Mouse (Mus musculus) urinary bladder, adult 2 months (tissue): ENCODE measurements around the gene Bfar. TPM values are rescaled to one million over a fixed set of nuclear protein-coding genes. Genes with fewer than 3 reads are reported as not detected.
A peak's percentile ranks its signal among the peaks of the same experiment; 100 is the strongest.
"Not testable (repeated sequence)": the region's sequence is repeated elsewhere in the genome, so short reads cannot be mapped to it uniquely, and the experiment has no call there.

Source experiments
- DNase-seq: peaks from one replicate; pipeline ENCODE4 v3.0.0; 2022; ENCODE audit warnings: low spot score
- polyA plus RNA-seq: library from polyadenylated mRNA; depleted of rRNA; stranded (reverse); fragments of >200 nt; gene quantifications from 2 replicates; pipeline ENCODE4 v1.2.3, GENCODE M21; 2012; rRNA removed

Gene Bfar
- polyA plus RNA-seq, result 48.4 and 55.7 TPM in 2 replicates

- peak; percentile 73 for DNase-seq
Observed at GRCm38 (mm10) chr16:13671685-13672385, at the start of gene Bfar, which contains the start of gene 3110001I22Rik. Bfar (plus strand) TSS chr16:13671858. 3110001I22Rik (plus strand) TSS chr16:13671929.

GRCm38 (mm10) chr16:13628345-13628744 lies 43.3 kb upstream of the Bfar start:
- no peak for DNase-seq

GRCm38 (mm10) chr16:13638198-13638597 lies 33.5 kb upstream of the Bfar start:
- not testable (repeated sequence) for DNase-seq

- DNase-seq, result no peak
Observed at GRCm38 (mm10) chr16:13639508-13639907, 32.1 kb upstream of the Bfar start.

DNA sequence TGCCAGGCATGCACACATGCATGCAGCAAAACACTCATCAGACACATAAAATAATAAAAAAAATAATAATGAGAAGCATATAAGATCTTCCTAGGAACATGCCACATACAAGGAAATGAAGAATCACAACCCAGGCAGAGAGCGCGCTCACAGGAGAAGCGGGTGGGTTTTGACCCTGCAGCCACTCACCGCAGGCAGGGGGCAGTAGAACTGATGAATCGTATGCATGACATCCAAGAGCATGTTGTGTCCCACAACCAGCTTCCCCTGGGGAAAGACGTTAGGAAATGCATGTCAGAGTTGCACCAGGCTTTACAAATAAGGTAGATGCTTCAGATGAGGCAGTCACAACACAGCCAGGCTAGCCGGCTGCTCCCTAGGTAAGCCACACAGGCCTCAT lies 31.6 kb upstream of the Bfar start:
- no peak for DNase-seq

DNA sequence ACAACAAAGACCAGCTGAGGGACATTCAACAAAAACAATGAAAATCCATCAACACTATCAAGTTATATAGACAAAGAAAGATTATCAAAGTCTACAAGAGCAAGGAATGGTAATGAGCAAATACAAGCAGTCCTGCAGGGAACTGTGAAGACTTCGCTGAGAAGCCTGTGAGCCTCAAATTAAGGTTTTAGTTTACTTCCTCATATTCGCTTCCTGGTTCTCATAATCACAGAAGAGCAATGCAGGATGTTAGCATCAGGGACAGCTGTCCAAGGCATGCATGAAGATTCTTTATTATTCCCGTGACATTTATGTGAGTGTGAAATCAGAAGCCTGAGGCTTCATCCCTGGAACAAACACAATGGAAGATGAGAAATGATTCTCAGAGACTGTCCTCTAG lies 27.2 kb upstream of the Bfar start:
- DNase-seq, result no peak

GRCm38 (mm10) chr16:13645930-13646329 lies 25.7 kb upstream of the Bfar start:
- DNase-seq, result no peak

GRCm38 (mm10) chr16:13658886-13659285 lies 12.8 kb upstream of the Bfar start:
- no peak for DNase-seq

- no peak for DNase-seq
Observed at GRCm38 (mm10) chr16:13660736-13661135, 10.9 kb upstream of the Bfar start.

- peak; percentile 87 for DNase-seq
Observed at GRCm38 (mm10) chr16:13667878-13668343, 3.7 kb upstream of the Bfar start, which contains the start of gene Parn. Parn (minus strand) TSS chr16:13668170.

DNA sequence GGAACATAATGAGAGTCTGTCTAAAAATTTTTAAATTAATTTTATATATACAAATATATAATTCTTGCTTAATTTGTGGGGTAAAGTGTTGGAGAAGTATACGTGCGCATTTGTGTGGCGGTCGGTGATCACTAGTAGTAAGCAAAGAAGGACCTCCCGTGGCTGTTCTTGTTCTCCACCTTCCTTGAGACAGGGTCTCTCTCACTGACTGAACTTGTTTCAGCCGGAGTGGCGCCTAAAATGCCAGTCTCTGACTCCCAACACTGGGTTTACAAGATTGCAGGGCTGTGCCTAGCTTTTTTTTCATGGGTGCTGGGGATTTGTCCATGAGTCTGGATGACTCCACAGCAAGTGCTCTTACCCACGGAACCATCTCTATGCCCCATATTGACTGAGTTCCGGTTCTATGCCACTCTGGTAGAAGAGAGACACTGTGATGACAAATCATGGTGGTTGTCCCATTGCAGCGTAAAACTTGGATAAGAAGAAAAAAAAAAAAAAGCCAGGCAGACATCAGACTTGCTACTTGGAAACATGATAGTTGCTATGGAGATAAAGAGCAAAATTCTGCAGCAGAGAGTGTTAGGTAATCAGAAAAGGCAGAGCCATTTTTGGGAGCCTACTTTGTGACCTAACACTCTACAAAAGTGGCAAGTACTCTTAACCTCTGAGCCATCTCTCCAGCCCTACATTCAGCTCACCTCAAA lies 3.1 kb upstream of the Bfar start:
- no peak for DNase-seq

DNA sequence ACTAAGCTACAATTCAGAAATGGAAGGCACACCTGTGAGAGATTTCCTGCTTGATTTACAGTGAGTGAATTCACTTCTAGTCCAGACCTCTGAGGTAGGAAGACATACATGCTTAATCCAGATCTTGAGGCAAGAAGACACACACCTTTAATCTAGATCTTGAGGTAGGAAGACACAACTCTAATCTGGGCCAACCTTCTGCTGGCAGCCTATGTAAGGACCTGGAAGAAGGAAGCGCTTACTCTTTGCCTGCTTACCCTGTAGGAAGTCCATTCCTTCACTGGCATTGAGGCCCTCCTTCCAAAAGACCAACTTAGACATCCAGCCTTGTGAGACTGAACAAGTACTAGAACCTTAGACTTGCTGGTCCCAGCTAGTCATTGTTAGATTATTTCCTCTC lies 2.4 kb upstream of the Bfar start:
- no peak for DNase-seq

GRCm38 (mm10) chr16:13670896-13671295 lies 762 bp upstream of the Bfar start:
- DNase-seq, result not testable (repeated sequence)

GRCm38 (mm10) chr16:13672386-13672898 lies 784 bp downstream of the Bfar start:
- peak; percentile 34 for DNase-seq

DNA sequence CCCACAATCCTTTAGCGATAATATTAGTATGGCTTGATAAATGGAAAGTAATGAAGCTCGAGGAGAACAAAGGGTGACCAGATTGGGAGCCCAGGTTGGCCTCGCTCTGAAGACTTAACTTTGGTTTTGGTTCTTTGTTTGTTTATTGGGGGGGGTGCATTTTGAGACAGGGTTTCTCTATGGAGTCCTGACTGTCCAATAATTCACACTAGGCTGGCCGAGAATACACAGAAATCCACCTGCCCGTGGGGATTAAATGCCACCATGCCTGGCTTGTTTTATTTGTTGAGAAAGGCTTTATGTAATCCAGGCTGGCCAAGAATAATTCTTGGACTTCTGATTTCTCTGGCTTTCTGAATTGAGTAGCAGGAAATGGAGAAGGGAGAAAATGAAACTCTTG lies 1.5 kb downstream of the Bfar start:
- no peak for DNase-seq

GRCm38 (mm10) chr16:13674511-13674910 lies 2.9 kb downstream of the Bfar start:
- no peak for DNase-seq

- no peak for DNase-seq
Observed at GRCm38 (mm10) chr16:13678601-13679319, 7.1 kb downstream of the Bfar start.

- no peak for DNase-seq
Observed at GRCm38 (mm10) chr16:13698998-13699397, 27.3 kb downstream of the Bfar start.

DNA sequence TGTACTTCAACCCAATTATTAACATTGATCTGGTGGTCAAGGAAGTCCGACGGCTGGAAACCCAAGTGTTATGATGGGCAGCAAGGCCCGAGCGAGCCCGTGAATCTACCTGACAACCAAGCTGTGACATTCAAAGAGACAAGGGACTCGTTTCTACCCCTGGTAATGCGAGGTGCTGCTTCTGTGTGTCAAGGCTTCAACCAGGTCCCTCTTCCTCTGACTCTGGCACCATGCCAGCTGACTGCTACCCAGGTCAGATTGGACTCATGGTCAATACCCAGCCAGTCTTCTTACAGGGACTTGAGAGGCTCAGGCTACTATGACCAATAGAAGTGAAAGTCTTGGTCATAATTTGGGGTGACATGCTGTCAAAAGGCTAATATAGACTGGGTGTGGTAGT lies 30.5 kb downstream of the Bfar start:
- no peak for DNase-seq

DNA sequence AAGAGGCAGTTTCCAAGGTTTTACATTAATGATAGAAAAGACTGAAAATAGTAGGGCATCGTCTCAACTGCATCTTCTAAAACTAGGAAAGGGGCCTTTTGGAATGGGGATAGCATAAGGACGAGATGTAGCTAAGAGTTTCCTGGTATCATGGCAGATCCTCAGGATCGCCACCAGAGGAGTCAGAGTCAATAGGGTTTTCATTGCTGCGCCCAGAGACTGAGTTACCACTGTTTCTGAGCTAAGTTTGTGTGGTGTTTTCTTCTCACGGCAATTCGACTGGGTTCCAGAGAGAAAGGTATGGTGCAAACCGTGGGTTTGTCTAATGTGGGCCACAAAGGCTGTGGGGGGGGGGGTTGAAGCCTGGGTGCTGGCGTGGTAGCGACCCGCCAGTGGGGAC lies 33.0 kb downstream of the Bfar start:
- no peak for DNase-seq

DNA sequence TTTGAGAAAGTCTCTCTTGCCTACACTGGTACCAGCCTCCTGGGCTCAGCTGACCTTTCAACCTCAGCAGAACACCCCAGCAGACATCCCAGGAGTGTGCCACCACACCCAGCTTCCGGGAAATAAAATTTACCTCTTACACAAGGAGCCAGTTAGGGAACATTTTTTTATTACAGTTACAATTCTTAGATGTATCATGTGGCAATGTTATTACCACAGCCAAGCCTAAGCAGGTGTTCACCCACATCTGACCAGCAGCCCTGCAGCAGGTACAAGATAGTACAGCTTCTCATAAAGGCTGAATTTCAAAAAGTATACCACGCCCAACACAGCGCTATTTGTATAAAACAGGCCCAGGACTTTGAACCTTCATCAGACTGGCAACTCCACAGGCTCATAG lies 43.3 kb downstream of the Bfar start:
- no peak for DNase-seq
